ENCODE assay signal across 13 mouse cellular contexts in the genomic region with DNA sequence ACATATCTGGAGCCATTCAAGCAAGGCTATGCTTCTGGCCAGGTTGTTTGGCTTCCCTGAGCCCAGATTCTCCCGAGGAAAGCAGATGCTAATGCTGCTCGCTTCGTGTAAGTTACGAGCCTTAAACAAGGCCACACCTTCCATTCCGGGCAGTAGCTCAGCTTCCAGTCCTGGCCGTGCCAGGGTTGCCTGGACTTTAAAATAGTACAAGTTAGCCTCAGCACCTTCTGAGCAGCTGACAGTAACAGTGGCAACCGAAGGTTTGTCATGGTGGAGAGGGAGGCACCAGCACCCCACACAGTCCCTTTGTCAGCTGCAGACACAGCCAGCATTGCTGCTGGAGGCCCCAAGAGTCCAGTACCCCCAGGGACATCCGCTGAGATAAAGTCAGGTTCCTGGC.
DNase-seq lines count a peak whose midpoint lies in the region; ATAC-seq and TF ChIP-seq lines count a peak whose summit lies in the region.
"Had no signal": no experiment of that assay in that cellular context is flagged by ENCODE, and none has a peak within 500 bp of the region (broad histone marks: within the 10 kb centered on the region; RNA-seq: fewer than 3 reads in every experiment).

No protein-coding gene starts in this region.

- H3K4me1 ChIP-seq in hindbrain, embryonic 12.5 days, result peaks cover 43% of the 10 kb centered on the region
- peaks cover 38% of the 10 kb centered on the region for H3K4me1 ChIP-seq in hindbrain, embryonic 14.5 days (replicated peaks; ENCODE audit: control insufficient read depth, insufficient read depth, low read length)
- H3K4me1 ChIP-seq in E14TG2a.4 (replicated peaks; ENCODE audit: low read depth, low read length), result peaks cover 95% of the 10 kb centered on the region
- peaks cover 53% of the 10 kb centered on the region for H3K4me1 ChIP-seq in brown adipose tissue, adult 24 weeks (ENCODE audit: control insufficient read depth, insufficient read depth, insufficient read length, low read length)
- H3K4me1 ChIP-seq in hindbrain, postnatal 0 days (ENCODE audit: insufficient read depth, low read length), result peaks cover 32% of the 10 kb centered on the region

- H3K27ac ChIP-seq in hindbrain, embryonic 12.5 days, result peak overlapping the region; percentile 48
- no peak overlapping the region for H3K27ac ChIP-seq in hindbrain, embryonic 14.5 days
- peak overlapping the region; percentile 72 for H3K27ac ChIP-seq in brown adipose tissue, adult 24 weeks (replicated peaks; ENCODE audit: low read depth, low read length)
- peak overlapping the region; percentile 58; the same call in 1 of the 2 replicates for H3K27ac ChIP-seq in hindbrain, postnatal 0 days
- H3K27ac ChIP-seq: limb, embryonic 12.5 days had no signal

- H3K9me3 ChIP-seq in hindbrain, embryonic 12.5 days (replicated peaks), result no peaks in the 10 kb centered on the region
- H3K9me3 ChIP-seq in hindbrain, embryonic 14.5 days (ENCODE audit: control insufficient read depth, low read length), result no peaks in the 10 kb centered on the region
- H3K9me3 ChIP-seq in E14TG2a.4 (ENCODE audit: low read length), result no peaks in the 10 kb centered on the region
- no peaks in the 10 kb centered on the region for H3K9me3 ChIP-seq in hindbrain, postnatal 0 days (ENCODE audit: low read length)
- H3K9me3 ChIP-seq: limb, embryonic 12.5 days had no signal

- H3K27me3 ChIP-seq in hindbrain, embryonic 12.5 days, result no peaks in the 10 kb centered on the region
- no peaks in the 10 kb centered on the region for H3K27me3 ChIP-seq in hindbrain, embryonic 14.5 days (ENCODE audit: control insufficient read depth, insufficient read depth, low read length)
- H3K27me3 ChIP-seq in E14TG2a.4 (ENCODE audit: insufficient read depth, low read length), result no peaks in the 10 kb centered on the region
- H3K27me3 ChIP-seq in hindbrain, postnatal 0 days (ENCODE audit: insufficient read depth, low read length), result no peaks in the 10 kb centered on the region
- H3K27me3 ChIP-seq: limb, embryonic 12.5 days had no signal

- H3K36me3 ChIP-seq in hindbrain, embryonic 12.5 days, result no peaks in the 10 kb centered on the region
- no peaks in the 10 kb centered on the region for H3K36me3 ChIP-seq in hindbrain, embryonic 14.5 days (replicated peaks; ENCODE audit: control insufficient read depth, insufficient read depth)
- H3K36me3 ChIP-seq in E14TG2a.4 (ENCODE audit: insufficient read depth, low read length), result peaks cover 40% of the 10 kb centered on the region
- no peaks in the 10 kb centered on the region for H3K36me3 ChIP-seq in hindbrain, postnatal 0 days (ENCODE audit: insufficient read depth, low read length)
- H3K36me3 ChIP-seq: limb, embryonic 12.5 days had no signal

- no peak for DNase-seq in hindbrain, embryonic 14.5 days (ENCODE audit: low spot score)
- DNase-seq in hindbrain, postnatal 0 days (ENCODE audit: low spot score), result no peak
- DNase-seq in thymus, postnatal 0 days (ENCODE audit: low spot score), result no peak
- DNase-seq in kidney, adult 11 months, result no peak
- DNase-seq: adrenal gland, postnatal 36 days; cerebellum, adult 18-20 months; thymus, postnatal 4 days had no signal

- ATAC-seq in hindbrain, embryonic 12.5 days (ENCODE audit: low FRiP score), result no peak
- no peak for ATAC-seq in hindbrain, embryonic 14.5 days (ENCODE audit: low FRiP score)
- no peak for ATAC-seq in hindbrain, postnatal 0 days
- ATAC-seq: inflammation-experienced regulatory T-cells, adult 6 months; midbrain, embryonic 16.5 days had no signal

- H3K4me2 ChIP-seq in hindbrain, embryonic 12.5 days (replicated peaks), result no peak overlapping the region
- H3K4me2 ChIP-seq in hindbrain, embryonic 14.5 days (replicated peaks), result no peak overlapping the region
- H3K4me2 ChIP-seq in hindbrain, postnatal 0 days (ENCODE audit: low read depth, low read length), result no peak overlapping the region
- H3K4me2 ChIP-seq: limb, embryonic 12.5 days had no signal

- WGBS in hindbrain, embryonic 12.5 days, result 58% methylated on average over 8 of the region's 8 CpGs
- 55% methylated on average over 8 of the region's 8 CpGs for WGBS in hindbrain, embryonic 14.5 days
- WGBS in hindbrain, postnatal 0 days, result 44% methylated on average over 8 of the region's 8 CpGs

- no peak for TF ChIP-seq CTCF in E14TG2a.4 (conservative IDR thresholded peaks at IDR 0.05; ENCODE audit: low read length)
- TF ChIP-seq CTCF in hindbrain, postnatal 0 days (IDR thresholded peaks at IDR 0.05; ENCODE audit: low read depth), result no peak

- H3K9ac ChIP-seq in hindbrain, embryonic 12.5 days, result peak overlapping the region; percentile 24
- H3K9ac ChIP-seq in hindbrain, embryonic 14.5 days, result no peak overlapping the region
- H3K9ac ChIP-seq in hindbrain, postnatal 0 days (replicated peaks; ENCODE audit: low read length), result no peak overlapping the region
- H3K9ac ChIP-seq: limb, embryonic 12.5 days had no signal

- no peak overlapping the region for H3K4me3 ChIP-seq in hindbrain, embryonic 12.5 days
- H3K4me3 ChIP-seq in hindbrain, embryonic 14.5 days (replicated peaks; ENCODE audit: low read length), result no peak overlapping the region
- H3K4me3 ChIP-seq in E14TG2a.4 (replicated peaks; ENCODE audit: low read length), result 0 out of 2 replicates have a peak overlapping the region, but pooled peaks have one; percentile 26
- H3K4me3 ChIP-seq in brown adipose tissue, adult 24 weeks (ENCODE audit: insufficient read depth, low read depth, low read length), result no peak overlapping the region
- H3K4me3 ChIP-seq in hindbrain, postnatal 0 days (ENCODE audit: low read length), result no peak overlapping the region
- H3K4me3 ChIP-seq: limb, embryonic 12.5 days had no signal
